In genomic region chr11:101990244-101990643, GRCm38 (mm10) we compare ENCODE assay signal across 39 mouse cellular contexts. TPM values are rescaled to one million over a fixed set of nuclear protein-coding genes. Genes with fewer than 3 reads are reported as not detected.
DNase-seq lines count a peak whose midpoint lies in the region; TF ChIP-seq lines count a peak whose summit lies in the region.
"Had no signal": no experiment of that assay in that cellular context is flagged by ENCODE, and none has a peak within 500 bp of the region (broad histone marks: within the 10 kb centered on the region; RNA-seq: fewer than 3 reads in every experiment).

No protein-coding gene starts in this region.

- TF ChIP-seq CTCF in left cerebral cortex, adult 2 months (IDR thresholded peaks at IDR 0.05) = no peak
- no peak for TF ChIP-seq CTCF in cortical plate, adult 2 months (IDR thresholded peaks at IDR 0.05; ENCODE audit: extremely low read depth, insufficient read depth, low read length)

- no peak for TF ChIP-seq POLR2A in cortical plate, adult 2 months (IDR thresholded peaks at IDR 0.05; ENCODE audit: extremely low read depth, insufficient read depth, low read length)

- peaks cover 6% of the 10 kb centered on the region for H3K4me1 ChIP-seq in cortical plate, adult 2 months (ENCODE audit: control insufficient read depth, insufficient read depth, low read length)

- DNase-seq in frontal cortex, adult 2 months (ENCODE audit: extremely low spot score in 1 of 2, low spot score in 1 of 2) = peak; percentile 58 to 76
- DNase-seq in frontal cortex, postnatal 14 days (ENCODE audit: low spot score in 2 of 2) = no peak
- peak in 1 of 2 experiments; percentile 64 for DNase-seq in left cerebral cortex, adult 2 months (ENCODE audit: extremely low spot score in 1 of 2, low spot score in 2 of 2)
- no peak for DNase-seq in left cerebral cortex, postnatal 4 days
- peak; percentile 69 to 76 for DNase-seq in right cerebral cortex, adult 2 months (ENCODE audit: low spot score in 2 of 2)
- DNase-seq in right cerebral cortex, postnatal 4 days = no peak
- DNase-seq: adrenal gland, postnatal 10 days; adrenal gland, postnatal 36 days; B cell, adult 2 months; cerebellum, adult 11 months; cerebellum, adult 2 months; cerebellum, adult 9-11 months; cerebellum, postnatal 25 days; embryo, embryonic 11 days; gastrocnemius, postnatal 10 days; gastrocnemius, postnatal 36 days; heart, adult 2 months; heart, postnatal 14 days; heart, postnatal 4 days had no signal

- H3K4me3 ChIP-seq in left cerebral cortex, adult 2 months = no peak overlapping the region
- no peak overlapping the region for H3K4me3 ChIP-seq in cortical plate, adult 2 months (ENCODE audit: insufficient read depth, low read length)
- H3K4me3 ChIP-seq: embryonic facial prominence, embryonic 10.5 days; embryonic facial prominence, embryonic 13.5 days; erythroblast, embryonic 14.5 days; forebrain, embryonic 12.5 days; heart, adult 2 months; heart, embryonic 10.5 days; heart, embryonic 13.5 days had no signal

- intact Hi-C loops in left cerebral cortex, adult 2 months (cut with DNase I) = loop anchor here (2.0 kb wide), 1 partner anchor 41 kb away; no protein-coding TSS in a partner anchor
- intact Hi-C loops in left cerebral cortex, postnatal 4 days (cut with DNase I) = loop anchor here (5.0 to 10.0 kb wide), 2 partner anchors 37 to 145 kb away; partner anchors contain the start of gene Mpp3

- peak overlapping the region; percentile 77 for H3K27ac ChIP-seq in left cerebral cortex, adult 2 months
- peak overlapping the region; percentile 57; the same call in 1 of the 2 replicates for H3K27ac ChIP-seq in cortical plate, adult 2 months (ENCODE audit: insufficient read depth, low read length)
- H3K27ac ChIP-seq: embryonic facial prominence, embryonic 10.5 days; embryonic facial prominence, embryonic 13.5 days; forebrain, embryonic 12.5 days; heart, adult 2 months; heart, embryonic 10.5 days; heart, embryonic 13.5 days; hindbrain, embryonic 14.5 days; hindbrain, postnatal 0 days had no signal

RNA-seq across cellular contexts. Expression of gene Dusp3, which starts 3.4 kb away (rescaled TPM):
- polyA plus RNA-seq in frontal cortex, adult 2 months (2012; rRNA removed) = 112 and 124 TPM in 2 replicates
- 100 to 1,000 TPM; 206 to 220 TPM for total RNA-seq in left cerebral cortex, adult 2 months (2021)
- 10 to 100 TPM; 53.2 to 56.5 TPM for total RNA-seq in left cerebral cortex, postnatal 4 days (2021)
- polyA plus RNA-seq in cortical plate, adult 2 months (2012; rRNA removed) = 162 and 171 TPM in 2 replicates

RNA-seq across cellular contexts. Expression of gene Cfap97d1, which starts 6.2 kb away (rescaled TPM):
- polyA plus RNA-seq in frontal cortex, adult 2 months (2012; rRNA removed) = not detected in 2 replicates
- total RNA-seq in left cerebral cortex, adult 2 months (2021) = not detected
- not detected for total RNA-seq in left cerebral cortex, postnatal 4 days (2021)
- polyA plus RNA-seq in cortical plate, adult 2 months (2012; rRNA removed) = not detected in 2 replicates
- total RNA-seq: adrenal gland, adult 18-20 months; adrenal gland, postnatal 10 days; adrenal gland, postnatal 36 days; CH12.LX; common myeloid progenitor, adult 5-6 weeks; G1E; gastrocnemius, adult 18-20 months; gastrocnemius, postnatal 10 days; gastrocnemius, postnatal 36 days; granulocyte monocyte progenitor cell, adult 5-6 weeks; heart, adult 2 months; heart, postnatal 14 days; heart, postnatal 4 days; hindbrain, postnatal 0 days had no signal
- polyA plus RNA-seq: cerebellum, adult 2 months; embryonic facial prominence, embryonic 10.5 days; embryonic facial prominence, embryonic 13.5 days; erythroblast, embryonic 14.5 days; forebrain, embryonic 12.5 days; forebrain, embryonic 16.5 days; G1E; heart, adult 2 months; heart, embryonic 10.5 days; heart, embryonic 13.5 days; heart, embryonic 16.5 days; hindbrain, embryonic 11.5 days; hindbrain, embryonic 14.5 days; hindbrain, postnatal 0 days; inflammation-experienced regulatory T-cells, adult 6 months; Patski had no signal

RNA-seq across cellular contexts. Expression of gene Sost, which starts 23.4 kb away (rescaled TPM):
- 0.13 and 0.18 TPM in 2 replicates for polyA plus RNA-seq in frontal cortex, adult 2 months (2012; rRNA removed)
- total RNA-seq in left cerebral cortex, adult 2 months (2021) = not detected
- not detected for total RNA-seq in left cerebral cortex, postnatal 4 days (2021)
- polyA plus RNA-seq in cortical plate, adult 2 months (2012; rRNA removed) = 0.09 and 0.10 TPM in 2 replicates
- total RNA-seq: adrenal gland, adult 18-20 months; adrenal gland, postnatal 36 days; CH12.LX; common myeloid progenitor, adult 5-6 weeks; G1E; gastrocnemius, adult 18-20 months; gastrocnemius, postnatal 36 days; granulocyte monocyte progenitor cell, adult 5-6 weeks; hindbrain, postnatal 0 days had no signal
- polyA plus RNA-seq: erythroblast, embryonic 14.5 days; forebrain, embryonic 16.5 days; G1E; hindbrain, embryonic 14.5 days; inflammation-experienced regulatory T-cells, adult 6 months; Patski had no signal

RNA-seq across cellular contexts. Expression of gene Mpp3, which starts 38.0 kb away (rescaled TPM):
- 47.6 and 51.0 TPM in 2 replicates for polyA plus RNA-seq in frontal cortex, adult 2 months (2012; rRNA removed)
- 10 to 100 TPM; 94.6 to 98.8 TPM for total RNA-seq in left cerebral cortex, adult 2 months (2021)
- total RNA-seq in left cerebral cortex, postnatal 4 days (2021) = 10 to 100 TPM; 53.1 to 56.3 TPM
- 57.9 and 60.4 TPM in 2 replicates for polyA plus RNA-seq in cortical plate, adult 2 months (2012; rRNA removed)
- total RNA-seq: common myeloid progenitor, adult 5-6 weeks; granulocyte monocyte progenitor cell, adult 5-6 weeks had no signal
- polyA plus RNA-seq: erythroblast, embryonic 14.5 days; G1E had no signal

RNA-seq across cellular contexts. Expression of gene Cd300lg, which starts 51.1 kb away (rescaled TPM):
- polyA plus RNA-seq in frontal cortex, adult 2 months (2012; rRNA removed) = 0.25 and 0.28 TPM in 2 replicates
- not detected for total RNA-seq in left cerebral cortex, adult 2 months (2021)
- total RNA-seq in left cerebral cortex, postnatal 4 days (2021) = not detected
- polyA plus RNA-seq in cortical plate, adult 2 months (2012; rRNA removed) = 0.15 and 0.19 TPM in 2 replicates
- total RNA-seq: CH12.LX, G1E had no signal
- polyA plus RNA-seq: erythroblast, embryonic 14.5 days; G1E; Patski had no signal

Comparison
In these comparisons a context has a peak if more than half of its experiments do, and no peak if none do; other contexts are left out.
1. DNase-seq: peak in frontal cortex, adult 2 months (2 of 2) and right cerebral cortex, adult 2 months (2 of 2); none in frontal cortex, postnatal 14 days (0 of 2), left cerebral cortex, postnatal 4 days (single experiment) and right cerebral cortex, postnatal 4 days (single experiment).